Mouse (Mus musculus) MEL (cell line): ENCODE results near the gene Olfr1036. TPM values are rescaled to one million over a fixed set of nuclear protein-coding genes. Genes with fewer than 3 reads are reported as not detected.
"Not testable (repeated sequence)": the region's sequence is repeated elsewhere in the genome, so short reads cannot be mapped to it uniquely, and the experiment has no call there.

ENCODE experiments used
- DNase-seq: peaks from one replicate; pipeline ENCODE4 v3.0.0; 2011; ENCODE audit warnings: low read depth, low spot score
- H3K27ac ChIP-seq: 2 replicates; pipeline ENCODE4 v1.5.1; 2012; ENCODE audit warnings: low read depth, mild to moderate bottlenecking, control low read depth, low read length, moderate library complexity; ENCODE audit not compliant: control insufficient read depth
- H3K27me3 ChIP-seq, 2 experiments: fragments of 150-350 bp in 1 of 2; sonication (generic) in 1 of 2; 2 replicates each; pipeline ENCODE4 v1.6.1; 2012; ENCODE audit warnings: low read length in 2 of 2, mild to moderate bottlenecking in 2 of 2, improper control_type of control experiment in 1 of 2, moderate library complexity in 1 of 2; ENCODE audit not compliant: insufficient read depth in 2 of 2, control insufficient read depth in 1 of 2
- H3K36me3 ChIP-seq, 2 experiments: 2 replicates each; pipeline ENCODE4 v1.6.1; 2012 to 2014; ENCODE audit warnings: low read length in 2 of 2, improper control_type of control experiment in 1 of 2, inconsistent platforms in 1 of 2, mild to moderate bottlenecking in 1 of 2; ENCODE audit not compliant: insufficient read depth in 2 of 2, control insufficient read depth in 1 of 2
- H3K4me1 ChIP-seq, 2 experiments: fragments of 150-350 bp in 1 of 2; sonication (generic) in 1 of 2; 2 replicates each; pipeline ENCODE4 v1.6.1; 2012; ENCODE audit warnings: low read length in 2 of 2, improper control_type of control experiment in 1 of 2, mild to moderate bottlenecking in 1 of 2; ENCODE audit not compliant: insufficient read depth in 2 of 2, control insufficient read depth in 1 of 2
- H3K4me3 ChIP-seq, 2 experiments: fragments of 150-350 bp in 1 of 2; sonication (generic) in 1 of 2; 2 replicates each; pipeline ENCODE4 v1.5.1; 2012; ENCODE audit warnings: low read depth in 2 of 2, low read length in 2 of 2, mild to moderate bottlenecking in 2 of 2, moderate library complexity in 2 of 2, control low read depth in 1 of 2, improper control_type of control experiment in 1 of 2; ENCODE audit not compliant: control insufficient read depth in 1 of 2, insufficient read depth in 1 of 2
- H3K79me2 ChIP-seq: 2 replicates; pipeline ENCODE4 v1.6.1; 2012; ENCODE audit warnings: mild to moderate bottlenecking, low read length, moderate library complexity; ENCODE audit not compliant: control insufficient read depth, poor library complexity, insufficient read depth
- H3K9ac ChIP-seq: 2 replicates; pipeline ENCODE4 v1.6.1; 2012; ENCODE audit warnings: low read depth, mild to moderate bottlenecking, control low read depth, low read length, moderate library complexity; ENCODE audit not compliant: control insufficient read depth, poor library complexity, severe bottlenecking
- H3K9me3 ChIP-seq: fragments of 150-350 bp; sonication (generic); replicated peaks from 2 replicates; pipeline ENCODE4 v1.6.1; 2012; ENCODE audit warnings: mild to moderate bottlenecking, low read length, improper control_type of control experiment, moderate library complexity; ENCODE audit not compliant: insufficient read depth
- ELF1 ChIP-seq: IDR thresholded peaks from 2 replicates; pipeline ENCODE4 v1.6.1; 2014; ENCODE audit warnings: low read depth, mild to moderate bottlenecking, inconsistent platforms, low read length, improper control_type of control experiment, moderate library complexity
- ETS1 ChIP-seq: IDR thresholded peaks from 2 replicates; pipeline ENCODE4 v1.6.1; 2012; ENCODE audit warnings: low read depth, mild to moderate bottlenecking, inconsistent platforms, low read length, improper control_type of control experiment, moderate library complexity
- GABPA ChIP-seq: IDR thresholded peaks from 2 replicates; pipeline ENCODE4 v1.6.1; 2012; ENCODE audit warnings: low read depth, mild to moderate bottlenecking, inconsistent platforms, low read length, improper control_type of control experiment, moderate library complexity
- GATA1 ChIP-seq: IDR thresholded peaks from 2 replicates; pipeline ENCODE4 v1.6.1; 2011; ENCODE audit warnings: low read depth, low read length, improper control_type of control experiment
- JUND ChIP-seq: IDR thresholded peaks from 2 replicates; pipeline ENCODE4 v1.6.1; 2011; ENCODE audit warnings: low read depth, mild to moderate bottlenecking, improper control_type of control experiment, low read length
- KAT2A ChIP-seq: conservative IDR thresholded peaks from 2 replicates; pipeline ENCODE4 v1.6.1; 2012; ENCODE audit warnings: low read depth, low read length, improper control_type of control experiment, inconsistent platforms
- MAFK ChIP-seq: IDR thresholded peaks from 2 replicates; pipeline ENCODE4 v1.6.1; 2011; ENCODE audit warnings: low read depth, mild to moderate bottlenecking, low read length, improper control_type of control experiment, borderline replicate concordance
- MAX ChIP-seq: IDR thresholded peaks from 2 replicates; pipeline ENCODE4 v1.6.1; 2011; ENCODE audit warnings: low read length, improper control_type of control experiment
- MAZ ChIP-seq: IDR thresholded peaks from 2 replicates; pipeline ENCODE4 v1.6.1; 2012; ENCODE audit warnings: low read depth, mild to moderate bottlenecking, inconsistent platforms, low read length, improper control_type of control experiment
- MXI1 ChIP-seq: IDR thresholded peaks from 2 replicates; pipeline ENCODE4 v1.6.1; 2011; ENCODE audit warnings: mild to moderate bottlenecking, low read depth, low read length, improper control_type of control experiment
- MYC ChIP-seq: IDR thresholded peaks from 2 replicates; pipeline ENCODE4 v1.6.1; 2011; ENCODE audit warnings: low read depth, mild to moderate bottlenecking, low read length, improper control_type of control experiment, moderate library complexity
- POLR2AphosphoS2 ChIP-seq: IDR thresholded peaks from 2 replicates; pipeline ENCODE4 v1.6.1; 2011; ENCODE audit warnings: low read length, improper control_type of control experiment
- POLR2AphosphoS5 ChIP-seq: IDR thresholded peaks from 2 replicates; pipeline ENCODE4 v1.6.1; 2012; ENCODE audit warnings: low read depth, borderline replicate concordance, mild to moderate bottlenecking, inconsistent platforms, low read length, moderate library complexity, mixed read lengths
- TBP ChIP-seq: IDR thresholded peaks from 2 replicates; pipeline ENCODE4 v1.8.0; 2011; ENCODE audit warnings: low read depth, low read length, improper control_type of control experiment
- TCF12 ChIP-seq: IDR thresholded peaks from 2 replicates; pipeline ENCODE4 v1.6.1; 2014; ENCODE audit warnings: low read depth, mild to moderate bottlenecking, inconsistent platforms, low read length, improper control_type of control experiment, moderate library complexity
- USF1 ChIP-seq: IDR thresholded peaks from 2 replicates; pipeline ENCODE4 v1.6.1; 2014; ENCODE audit warnings: low read depth, mild to moderate bottlenecking, inconsistent platforms, low read length, improper control_type of control experiment, moderate library complexity
- USF2 ChIP-seq, 2 experiments: IDR thresholded peaks; 2 replicates each; pipeline ENCODE4 v1.6.1; 2011 to 2012; ENCODE audit warnings: improper control_type of control experiment in 2 of 2, low read length in 2 of 2, borderline replicate concordance in 1 of 2, inconsistent platforms in 1 of 2, low read depth in 1 of 2, mild to moderate bottlenecking in 1 of 2; ENCODE audit not compliant: insufficient read depth in 1 of 2
- ZC3H11A ChIP-seq: IDR thresholded peaks from 2 replicates; pipeline ENCODE4 v1.6.1; 2012; ENCODE audit warnings: low read depth, mild to moderate bottlenecking, inconsistent platforms, low read length, improper control_type of control experiment
- ZMIZ1 ChIP-seq: IDR thresholded peaks from 2 replicates; pipeline ENCODE4 v1.6.1; 2012; ENCODE audit warnings: low read depth, mild to moderate bottlenecking, inconsistent platforms, low read length, improper control_type of control experiment, moderate library complexity
- polyA plus RNA-seq, 2 experiments: library from polyadenylated mRNA; stranded (reverse) in 1 of 2; unstranded in 1 of 2; fragments of >175 nt in 1 of 2; fragments of >200 nt in 1 of 2; gene quantifications; 2 replicates each; pipeline versions ENCODE4 v1.2.1 to v1.2.4; 2012; ENCODE audit warnings: low replicate concordance in 2 of 2, low read depth in 1 of 2; ENCODE audit not compliant: insufficient read length in 2 of 2, insufficient read depth in 1 of 2, missing spikeins in 1 of 2
- total RNA-seq: library from RNA; depleted of rRNA; stranded (reverse); fragments of 300-350 nt; gene quantifications from 2 replicates; pipeline ENCODE4 v1.2.3, GENCODE M21; 2012

The Olfr1036 gene
- total and polyA plus RNA-seq, 3 experiments, result not detected

DNA sequence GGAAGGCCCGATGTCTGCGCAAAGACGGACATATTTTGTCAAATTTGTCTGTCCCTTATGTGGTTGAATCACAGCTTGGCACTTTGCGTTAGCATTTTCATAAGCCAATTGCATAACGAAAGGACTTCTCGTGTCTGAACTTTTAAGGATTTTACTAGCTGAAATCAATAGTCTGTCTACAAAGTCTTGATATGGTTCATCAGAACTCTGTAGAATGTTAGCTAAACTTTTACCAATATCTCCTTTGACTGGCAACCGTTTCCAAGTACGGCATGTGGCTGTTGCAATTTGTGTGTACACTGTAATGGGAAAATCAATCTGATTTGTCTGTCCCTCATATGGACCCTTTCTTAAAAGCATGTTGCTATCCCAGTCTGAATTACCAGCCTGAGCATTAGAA is 3.6 kb upstream of the Olfr1036 start:
- Histone ChIP-seq H3K27me3 (no peaks in the 10 kb centered on the region), H3K9ac (no peak overlapping the region), H3K9me3 (no peaks in the 10 kb centered on the region), H3K4me1 (no peaks in the 10 kb centered on the region), H3K79me2 (no peaks in the 10 kb centered on the region), H3K27ac (no peak overlapping the region), H3K4me3 (no peak overlapping the region), H3K36me3 (no peaks in the 10 kb centered on the region)
- TF ChIP-seq ZC3H11A (no peak), GATA1 (no peak), MYC (no peak), ELF1 (no peak), MAFK (no peak), TBP (no peak), POLR2AphosphoS2 (no peak), POLR2AphosphoS5 (no peak), TCF12 (no peak), USF1 (no peak), MAZ (no peak), ETS1 (no peak), USF2 (IDR thresholded peaks at IDR 0.05; ENCODE audit: borderline replicate concordance in 1 of 2, insufficient read depth in 1 of 2, low read depth in 1 of 2, low read length in 2 of 2) (no peak), JUND (no peak), GABPA (no peak), MAX (no peak), ZMIZ1 (no peak), KAT2A (no peak), MXI1 (no peak)
- DNase-seq, result no peak

GRCm38 (mm10) chr2:86080478-86080877 is 6.7 kb downstream of the Olfr1036 start:
- not testable (repeated sequence) for H3K9me3 ChIP-seq, H3K27ac ChIP-seq, DNase-seq

More at GRCm38 (mm10) chr2:86080478-86080877, 6.7 kb downstream of the Olfr1036 start:
- H3K27me3 ChIP-seq, H3K4me1 ChIP-seq, H3K36me3 ChIP-seq, H3K9ac ChIP-seq, H3K4me3 ChIP-seq, H3K79me2 ChIP-seq: not testable (repeated sequence)
